Mouse (Mus musculus) C2C12 (cell line): ENCODE measurements at regions not wholly inside any gene's neighbourhood (a gene's known extent, or its start where the extent isn't known, plus 50 kb on each side); places are given as distances from the start of the nearest gene placed in this dataset.

Source experiments
- CTCF ChIP-seq: IDR thresholded peaks from one replicate; pipeline ENCODE4 v1.5.1; 2011; ENCODE audit not compliant: control insufficient read depth, insufficient read depth, insufficient read length
- MAX ChIP-seq: IDR thresholded peaks from one replicate; pipeline ENCODE4 v1.6.1; 2011; ENCODE audit warnings: mild to moderate bottlenecking, control low read depth
- MYOD1 ChIP-seq: IDR thresholded peaks from one replicate; pipeline ENCODE4 v1.6.1; 2011; ENCODE audit warnings: low read depth; ENCODE audit not compliant: control insufficient read depth, insufficient read length
- MYOG ChIP-seq: IDR thresholded peaks from one replicate; pipeline ENCODE4 v1.6.1; 2011; ENCODE audit not compliant: control insufficient read depth, insufficient read length; ENCODE audit errors: extremely low read depth
- USF1 ChIP-seq: IDR thresholded peaks from one replicate; pipeline ENCODE4 v1.6.1; 2011; ENCODE audit warnings: low read depth, mild to moderate bottlenecking, control low read depth, moderate library complexity

- TF ChIP-seq CTCF (no peak), MAX (no peak), USF1 (no peak), MYOG (no peak), MYOD1 (no peak)
Observed at GRCm38 (mm10) chr8:116117919-116118318, 386.9 kb upstream of the Dynlrb2 start.
